Mouse (Mus musculus): ENCODE data around the gene Eif4a1.
A peak's percentile ranks its signal among the peaks of the same experiment; 100 is the strongest.
"Not testable (repeated sequence)": the region's sequence is repeated elsewhere in the genome, so short reads cannot be mapped to it uniquely, and the experiment has no call there.

Gene Eif4a1

DNA sequence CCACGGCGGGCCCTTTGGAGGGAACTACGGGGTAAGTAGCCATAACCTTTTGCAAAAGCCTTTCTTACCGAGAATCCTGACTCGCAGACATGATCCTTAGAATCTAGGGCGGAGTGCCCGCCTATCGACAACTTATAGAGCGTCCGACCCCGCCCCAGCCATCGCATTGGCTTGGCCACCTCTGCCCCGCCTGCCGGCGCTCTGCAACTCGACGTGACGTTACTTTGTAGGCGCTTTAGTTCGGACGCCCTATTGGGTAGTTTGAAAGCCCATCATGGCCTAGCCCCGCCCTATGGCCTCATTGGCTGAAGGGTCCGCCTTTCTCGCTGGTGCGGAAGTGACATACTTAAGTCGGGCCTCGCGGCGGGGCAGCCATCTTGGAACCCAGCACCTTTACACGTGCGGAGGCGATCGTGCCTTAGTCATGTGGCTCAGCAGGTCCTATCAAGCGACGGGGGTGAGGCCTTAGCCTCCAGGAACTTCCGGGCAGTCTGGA lies at the start of gene Eif4a1:
Eif4a1 (minus strand) TSS at position 213 of the 496 bp plus-strand sequence.
- peak; percentile 100 for DNase-seq

DNA sequence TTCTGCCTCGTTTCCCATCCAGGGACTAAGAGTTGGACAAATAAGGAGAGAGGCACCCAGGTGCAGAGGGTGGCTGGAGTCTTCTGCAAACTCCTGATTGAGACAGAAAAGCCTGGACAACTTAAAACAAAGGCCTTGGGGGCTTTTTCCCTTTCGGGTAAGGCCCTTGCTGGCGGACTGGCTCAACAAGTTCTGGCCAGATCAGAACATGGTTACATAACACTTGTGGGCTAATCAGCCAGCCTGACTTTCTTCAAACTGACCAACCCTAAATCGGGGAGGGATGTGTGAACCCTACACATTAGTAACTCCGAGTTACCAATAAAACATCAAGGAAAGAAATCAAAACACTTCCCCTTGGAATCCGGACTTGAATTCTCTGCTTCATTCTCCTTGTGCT lies 48.6 kb upstream of the Eif4a1 start:
- DNase-seq: no peak

DNA sequence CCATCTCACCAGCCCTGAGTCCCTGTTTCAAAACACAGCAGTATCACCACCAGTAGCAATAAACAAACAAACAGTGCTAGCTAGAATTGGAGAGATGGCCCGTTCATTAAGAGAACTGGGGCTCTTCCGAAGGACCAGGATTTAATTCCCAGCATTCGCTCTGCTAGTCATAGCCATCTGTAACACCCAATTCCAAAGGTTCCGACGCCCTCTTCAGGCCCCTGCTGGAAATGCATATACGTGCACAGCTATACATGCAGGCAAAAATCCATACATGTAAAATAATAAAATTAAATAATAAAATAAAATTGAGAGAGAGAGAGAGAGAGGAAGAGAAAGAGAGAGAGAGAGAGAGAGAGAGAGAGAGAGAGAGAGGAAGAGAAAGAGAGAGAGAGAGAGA lies 47.2 kb upstream of the Eif4a1 start:
- DNase-seq: no peak

DNA sequence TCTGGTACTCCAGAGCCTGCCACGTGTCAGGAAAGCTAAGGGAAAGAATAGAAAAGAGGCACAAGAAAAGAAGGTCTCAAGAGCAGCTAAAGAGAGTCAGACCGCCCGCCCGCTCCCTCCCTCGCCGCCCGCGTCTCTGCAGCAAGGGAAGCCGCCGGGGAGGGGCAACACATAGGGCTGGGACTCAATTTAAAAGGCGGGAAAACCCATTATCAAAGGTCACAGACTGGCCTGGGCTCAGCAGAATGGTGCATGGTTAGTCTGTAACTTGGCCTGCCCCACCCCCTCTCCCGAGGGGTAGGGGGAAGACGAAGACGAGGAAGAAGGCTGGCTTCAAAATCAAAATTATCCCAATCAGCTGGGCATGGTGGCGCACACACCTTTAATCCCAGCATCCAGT lies 46.4 kb upstream of the Eif4a1 start:
- DNase-seq: peak; percentile 53 to 54

DNA sequence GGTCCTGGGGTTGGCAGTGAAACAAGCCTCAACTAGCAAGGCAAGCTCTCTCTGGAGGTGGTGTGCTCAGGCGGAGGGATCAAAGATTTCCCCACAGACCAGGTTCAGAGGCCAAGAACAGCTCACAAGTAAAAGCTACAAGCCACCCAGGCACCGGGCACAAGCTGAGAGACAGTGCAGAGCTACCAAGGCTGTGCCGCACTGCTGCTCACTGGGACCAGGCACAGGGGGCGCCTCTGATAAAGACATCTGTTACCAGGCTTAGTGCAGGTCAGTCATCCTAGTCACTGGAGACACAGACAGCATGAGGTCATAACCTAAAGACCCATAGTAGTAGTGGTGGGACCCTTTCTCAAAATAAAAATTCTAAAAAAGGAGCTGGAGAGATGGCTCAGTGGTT lies 44.7 kb upstream of the Eif4a1 start:
- peak in 1 of 2 experiments; percentile 29 for DNase-seq

DNA sequence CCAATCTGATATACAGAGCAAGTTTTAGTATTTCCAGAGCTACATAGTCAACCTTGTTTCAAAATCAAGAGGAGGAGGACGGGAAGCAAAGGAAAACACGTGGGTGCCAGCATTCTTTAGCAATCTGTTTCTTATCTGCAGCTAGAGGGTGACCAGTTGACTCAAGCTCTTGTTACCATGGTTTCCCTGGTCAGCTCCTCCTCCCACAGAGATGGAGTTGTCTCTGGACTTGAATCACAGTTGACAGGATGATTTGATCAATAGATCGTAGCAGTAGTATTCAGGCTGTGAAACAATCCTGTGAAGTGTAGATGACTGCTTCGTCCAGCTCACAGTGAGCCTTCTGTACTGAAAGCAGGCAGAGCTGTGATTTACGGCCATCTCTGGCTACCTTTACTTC lies 43.7 kb upstream of the Eif4a1 start:
- peak in 1 of 2 experiments; percentile 44 for DNase-seq

DNA sequence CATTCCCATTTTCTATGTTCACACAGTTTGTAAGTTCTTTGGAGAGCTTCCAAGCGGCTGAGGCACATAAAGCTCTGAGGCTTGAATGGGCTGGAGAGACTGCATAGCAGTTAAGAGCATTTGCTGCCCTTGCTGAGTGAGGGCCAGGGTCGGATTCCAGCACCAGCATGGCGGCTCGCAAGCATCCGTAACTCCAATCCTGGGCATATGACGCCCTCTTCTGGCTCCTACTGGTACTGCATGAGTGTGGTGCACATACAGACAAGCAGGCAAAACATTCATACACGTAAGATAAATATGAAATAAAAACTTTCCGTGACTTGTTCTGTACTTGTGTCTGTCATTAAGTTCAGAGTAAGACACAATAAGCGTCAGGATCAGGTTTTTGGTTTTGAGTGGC lies 43.3 kb upstream of the Eif4a1 start:
- peak; percentile 58 to 83 for DNase-seq

DNA sequence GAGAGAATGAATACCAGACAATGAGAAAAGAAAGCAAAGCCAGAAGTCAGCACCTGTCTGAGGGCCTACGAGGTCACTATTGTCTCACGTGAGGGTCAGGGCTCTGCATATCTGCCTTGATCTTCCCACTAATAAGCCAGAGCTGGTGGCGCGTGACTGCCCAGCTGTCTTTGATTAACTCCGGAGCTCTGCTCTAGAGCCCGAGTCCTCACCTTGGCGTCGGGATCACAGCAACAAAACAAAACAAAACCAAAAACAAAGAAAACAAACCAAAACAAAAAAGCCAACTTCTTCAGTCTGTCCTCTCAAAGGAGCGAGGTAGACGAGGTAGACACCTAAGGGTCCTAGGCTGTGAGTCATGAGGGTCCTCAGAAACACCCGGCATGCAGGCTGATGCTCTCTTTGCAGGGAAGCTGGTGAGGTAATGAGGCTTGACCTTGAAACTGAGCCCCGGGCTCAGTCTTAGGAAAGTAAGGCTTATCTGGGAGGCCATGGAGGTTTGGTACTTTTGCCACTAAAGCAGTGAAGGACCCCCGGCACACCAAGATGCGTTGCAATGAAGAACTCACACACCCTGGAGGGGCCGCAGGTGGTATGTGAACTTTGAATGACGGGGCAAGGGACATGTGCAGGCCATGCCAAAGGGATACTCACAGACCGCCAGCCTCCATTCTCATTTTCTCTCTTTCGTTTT lies 42.6 kb upstream of the Eif4a1 start:
- peak; percentile 78 to 83 for DNase-seq

DNA sequence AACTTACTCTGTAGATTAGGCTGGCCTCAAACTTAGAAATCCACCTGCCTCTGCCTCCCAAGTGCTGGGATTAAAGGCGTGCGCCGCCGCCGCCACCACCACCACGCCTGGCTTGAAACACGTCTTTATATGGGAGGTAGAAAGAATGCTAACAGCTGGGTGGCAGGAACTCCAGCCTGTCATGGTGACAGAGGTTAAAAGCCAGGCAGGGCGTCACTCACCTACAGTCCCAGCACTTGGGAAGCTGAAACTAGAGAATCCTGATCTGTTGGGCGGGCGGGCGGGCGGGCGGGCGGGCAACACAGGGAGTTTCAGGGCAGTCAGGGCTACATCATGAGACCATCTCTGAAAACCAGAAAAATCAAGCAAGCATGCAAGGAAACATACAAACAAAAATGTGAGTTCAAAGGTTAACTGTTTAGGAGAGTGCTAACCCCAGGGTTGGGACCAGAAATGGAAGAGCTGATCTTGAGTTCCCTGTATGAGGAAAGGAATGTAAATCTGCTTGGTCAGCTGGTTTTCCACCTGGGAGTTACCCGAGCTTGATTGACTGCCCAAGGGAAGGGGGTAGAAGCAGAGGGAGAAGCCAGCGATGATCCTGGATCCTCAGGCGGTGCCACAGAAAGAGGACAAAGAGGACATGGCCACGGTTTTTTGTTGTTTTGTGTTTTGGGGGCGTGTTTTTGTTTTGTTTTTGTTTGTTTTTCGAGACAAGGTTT lies 40.9 kb upstream of the Eif4a1 start:
- peak; percentile 36 to 66 for DNase-seq

DNA sequence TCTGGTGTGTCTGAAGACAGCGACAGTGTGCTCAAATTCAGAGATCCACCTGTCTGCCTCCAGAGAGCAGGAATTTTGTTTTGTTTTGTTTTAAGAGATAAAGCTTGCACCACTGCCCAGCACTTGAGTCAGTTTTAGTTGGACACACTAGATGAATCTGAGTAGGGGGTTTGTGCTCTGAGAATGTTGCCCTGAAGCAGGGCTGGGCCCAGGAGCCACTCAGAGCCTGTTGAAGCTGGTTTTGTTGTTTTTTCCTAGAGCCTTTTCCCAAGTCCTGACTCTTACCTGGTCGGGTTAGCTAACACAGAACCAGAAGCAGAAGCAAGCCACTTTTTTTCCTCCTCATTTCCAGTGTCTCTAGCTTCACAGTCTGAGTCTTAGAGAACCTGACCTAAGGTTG lies 38.9 kb upstream of the Eif4a1 start:
- DNase-seq: no peak

DNA sequence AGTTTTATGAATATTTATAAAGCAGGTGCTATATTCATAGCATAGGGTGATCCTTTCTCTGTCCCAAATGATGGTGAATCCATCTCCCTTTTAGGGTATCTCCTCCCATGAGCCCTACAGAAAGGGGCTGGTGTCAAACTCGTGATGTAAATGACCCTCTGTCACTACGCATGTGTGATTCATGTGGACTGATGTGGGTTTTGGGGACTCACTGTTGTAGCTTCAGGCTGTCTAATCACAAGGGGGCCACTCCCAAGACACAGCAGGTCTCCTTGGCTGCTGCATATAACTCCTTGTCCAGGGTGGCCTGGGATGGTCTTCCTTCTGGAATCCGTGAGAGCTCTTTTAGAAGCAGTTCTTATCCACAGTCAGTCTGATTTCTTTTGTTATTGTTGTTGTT lies 38.2 kb upstream of the Eif4a1 start:
- DNase-seq: no peak

DNA sequence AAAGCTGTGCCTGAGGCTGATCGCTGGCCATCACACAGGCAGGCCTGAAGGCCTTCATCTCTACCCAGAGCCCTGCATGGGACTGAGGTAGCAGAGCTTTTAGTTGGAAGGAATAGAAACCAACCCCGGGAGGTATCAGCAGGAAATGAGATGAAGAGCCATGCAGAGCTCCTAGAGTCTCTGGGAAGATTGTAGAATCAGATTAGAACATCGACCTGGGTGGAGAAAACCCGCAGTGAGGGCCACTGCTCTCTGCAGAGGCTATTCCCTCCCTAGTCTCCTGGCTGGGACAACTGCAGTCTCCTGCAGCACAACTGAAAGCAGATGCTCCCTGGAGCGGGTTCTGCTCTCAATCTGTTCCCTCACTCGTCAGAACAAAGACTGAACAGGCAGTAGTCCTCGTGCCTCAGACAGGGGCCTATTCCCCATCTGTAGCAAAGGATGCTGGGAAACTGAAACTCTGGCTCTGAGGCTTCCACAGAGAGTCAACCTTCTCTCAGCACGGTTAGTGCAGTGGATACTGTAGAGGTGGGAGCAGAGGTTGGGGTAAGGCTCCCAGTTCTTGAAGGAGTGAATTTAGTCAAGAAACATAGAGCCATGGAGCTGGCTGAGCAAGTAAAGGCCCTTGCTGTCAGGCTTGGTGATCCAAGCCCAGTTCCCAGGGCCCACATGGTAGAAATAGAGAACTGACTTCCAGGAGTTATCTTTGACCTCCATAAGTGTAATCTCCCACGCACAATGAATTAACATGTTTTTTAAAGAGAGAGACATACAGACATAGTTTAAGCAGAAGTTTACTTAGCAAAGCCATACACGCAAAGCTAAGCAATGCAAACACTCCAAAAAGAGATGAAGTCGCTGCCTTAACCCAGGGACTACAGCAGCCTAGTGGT lies 37.6 kb upstream of the Eif4a1 start:
- no peak for DNase-seq

DNA sequence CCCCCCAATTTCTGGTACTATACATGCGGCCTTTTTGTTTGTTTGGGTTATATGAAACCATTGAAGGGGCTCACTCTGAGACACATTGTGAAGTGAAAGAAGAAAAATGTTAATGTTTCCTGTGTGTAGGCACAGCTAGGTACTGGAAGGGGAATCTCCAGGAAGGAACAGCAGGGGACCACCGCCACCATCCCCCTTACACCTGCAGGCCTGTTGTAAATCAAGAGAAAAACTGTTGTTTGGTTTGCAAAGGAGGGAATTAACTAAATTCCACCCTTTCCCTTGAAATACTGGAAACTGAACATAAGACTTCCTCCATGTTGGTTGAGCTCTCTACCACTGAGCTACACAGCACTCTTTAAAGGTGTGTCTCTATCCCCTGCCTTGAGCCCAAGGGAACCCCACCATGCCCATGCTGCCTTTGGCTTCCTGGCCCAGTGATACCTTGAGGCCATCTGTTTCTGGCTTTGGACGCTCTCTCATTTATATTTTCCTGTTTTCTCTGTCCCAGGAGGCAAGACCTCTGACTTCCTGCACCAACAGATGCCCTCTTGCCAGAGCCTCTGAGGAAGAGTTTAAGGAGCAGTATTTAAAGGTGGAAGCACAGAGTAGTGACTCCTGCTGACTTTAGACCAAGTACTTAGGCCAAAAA lies 36.5 kb upstream of the Eif4a1 start:
- DNase-seq: no peak

DNA sequence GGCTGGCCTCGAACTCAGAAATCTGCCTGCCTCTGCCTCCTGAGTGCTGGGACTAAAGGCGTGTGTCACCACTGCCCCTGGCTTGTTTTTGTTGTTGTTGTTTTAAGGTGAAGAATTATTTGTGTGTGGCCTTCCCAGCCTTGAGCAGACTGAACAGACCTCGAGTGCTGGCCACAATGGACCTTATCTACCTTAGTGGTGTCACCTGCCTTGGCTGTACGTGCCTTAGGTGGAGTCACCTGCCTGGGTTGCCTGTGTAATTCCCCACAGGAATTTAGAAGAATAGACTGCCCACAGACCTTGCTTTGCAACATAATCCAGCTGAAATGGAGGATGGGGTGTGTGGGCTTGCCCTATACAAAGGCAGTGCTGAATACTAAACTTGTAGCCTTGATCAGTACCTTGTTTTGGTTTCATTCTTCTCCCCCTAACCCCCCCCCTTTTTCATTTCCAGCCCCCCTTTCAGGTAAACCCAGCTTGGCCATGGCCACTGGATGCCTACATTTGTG lies 35.7 kb upstream of the Eif4a1 start:
- DNase-seq: no peak

DNA sequence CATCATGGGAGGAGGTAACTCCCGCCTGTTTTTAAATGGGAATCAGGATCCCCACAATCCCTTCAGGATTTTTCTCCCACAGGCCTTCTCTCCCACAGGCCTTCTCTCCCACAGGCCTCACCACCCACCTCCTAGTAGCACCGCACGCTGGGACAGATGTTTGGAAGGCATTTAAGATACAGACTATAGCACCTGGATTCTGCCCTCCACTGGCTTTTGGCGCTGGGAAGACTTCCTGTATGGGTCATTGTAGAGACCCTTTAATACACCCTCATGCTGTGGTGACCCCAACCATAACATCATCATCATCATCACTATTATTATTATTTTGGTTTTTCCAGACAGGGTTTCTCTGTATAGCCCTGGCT lies 35.2 kb upstream of the Eif4a1 start:
- no peak for DNase-seq

DNA sequence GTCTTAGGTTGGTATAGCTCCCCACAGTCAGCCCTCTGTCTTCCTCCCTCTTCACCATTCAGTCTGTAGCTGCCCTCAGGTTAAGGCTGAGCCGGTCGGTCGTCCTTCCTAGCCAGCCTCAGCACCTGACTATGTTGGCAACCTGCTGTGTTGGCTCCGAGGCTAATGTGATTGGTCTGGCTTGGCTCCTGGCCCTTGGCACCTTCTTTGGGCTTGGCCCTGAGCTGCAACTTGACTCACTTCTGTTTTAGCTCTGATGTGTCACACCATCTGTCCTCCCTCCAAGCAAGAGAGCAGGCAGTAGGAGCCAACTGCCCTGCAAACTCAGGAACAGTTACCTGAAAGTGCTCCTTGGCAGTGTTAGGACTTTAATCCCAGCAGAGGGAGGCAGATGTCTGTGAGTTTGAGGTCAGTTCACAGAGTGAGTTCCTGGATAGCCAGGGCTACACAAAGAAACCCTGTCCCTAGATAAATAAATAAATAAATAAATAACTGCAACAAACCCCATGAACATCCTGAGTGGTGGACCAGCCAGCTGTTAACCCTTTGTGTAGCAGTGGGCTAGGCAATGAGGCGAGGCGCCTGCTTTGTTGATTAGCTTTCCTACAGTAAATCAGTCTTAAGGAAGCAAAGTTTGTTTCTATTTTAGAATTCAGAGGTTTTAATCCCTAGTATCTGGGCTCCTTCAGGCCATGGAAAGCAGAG lies 34.7 kb upstream of the Eif4a1 start:
- peak; percentile 89 to 92 for DNase-seq

DNA sequence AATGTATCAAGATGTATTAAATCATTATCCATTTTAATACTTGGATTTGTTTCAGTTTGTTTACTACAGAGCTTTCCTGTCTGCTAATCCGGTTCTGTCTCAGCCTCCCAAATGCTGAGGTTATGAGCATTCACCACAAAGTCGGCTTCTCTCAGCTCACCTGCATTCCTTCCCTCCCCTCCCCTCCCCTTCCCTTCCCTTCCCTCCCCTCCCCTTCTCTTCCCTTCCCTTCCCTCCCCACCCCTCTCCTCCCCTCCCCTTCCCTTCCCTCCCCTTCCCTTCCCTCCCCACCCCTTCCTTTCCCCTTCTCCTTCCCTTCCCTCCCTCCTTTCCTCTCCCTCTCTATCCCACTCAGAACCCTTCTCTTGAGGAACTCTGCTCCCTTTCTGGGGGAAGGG lies 32.4 kb upstream of the Eif4a1 start:
- DNase-seq: no peak

DNA sequence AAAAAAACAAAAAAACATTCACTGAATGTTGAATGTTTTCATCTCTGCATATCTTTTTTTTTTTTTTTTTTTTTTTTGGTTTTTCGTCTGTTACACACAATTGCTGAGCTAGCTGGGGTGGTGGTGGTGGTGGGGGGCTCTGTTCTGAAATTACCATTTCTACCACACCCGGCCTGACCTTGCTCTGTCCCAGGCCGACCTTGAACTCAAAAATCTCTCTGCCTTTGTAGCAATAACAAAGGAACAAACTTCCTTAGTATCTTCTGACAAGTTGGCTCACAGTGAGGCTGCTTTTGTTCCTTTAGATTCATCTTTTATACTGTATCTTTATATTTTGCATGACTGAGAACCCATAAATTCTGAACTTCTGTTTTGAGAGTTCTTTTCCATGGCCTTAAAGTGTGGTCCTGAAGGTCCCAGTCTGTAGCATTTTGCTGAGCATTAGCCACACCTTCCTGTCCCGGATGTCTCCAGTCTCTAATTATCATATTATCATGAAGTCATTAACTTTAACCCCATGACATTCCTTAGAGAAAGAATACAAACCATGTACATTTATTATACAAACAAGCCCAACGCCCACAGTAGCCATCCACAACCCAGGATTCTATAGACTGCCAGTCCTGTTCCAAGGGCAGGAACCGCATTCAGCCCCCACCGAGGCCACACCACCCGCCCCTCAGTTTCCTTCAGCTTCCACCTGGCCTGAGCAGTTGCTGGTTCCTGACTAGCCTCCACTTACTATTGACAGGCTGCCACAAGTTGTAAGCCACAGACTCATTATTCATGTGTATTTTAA lies 31.8 kb upstream of the Eif4a1 start:
- no peak for DNase-seq

DNA sequence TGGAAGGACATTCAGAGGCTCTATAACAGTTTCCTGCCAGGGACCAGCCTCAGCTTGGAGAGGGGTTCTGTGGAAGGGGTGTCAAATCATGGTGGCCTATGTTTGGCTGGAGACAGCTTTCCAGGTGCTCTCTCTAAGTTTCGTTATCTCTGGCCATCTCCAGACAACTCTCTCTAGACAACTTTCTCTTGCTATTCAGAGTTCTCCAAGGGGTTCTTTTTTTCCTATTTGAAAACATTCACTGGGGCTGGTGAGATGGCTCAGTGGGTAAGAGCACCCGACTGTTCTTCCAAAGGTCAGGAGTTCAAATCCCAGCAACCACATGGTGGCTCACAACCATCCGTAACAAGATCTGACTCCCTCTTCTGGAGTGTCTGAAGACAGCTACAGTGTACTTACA lies 31.2 kb upstream of the Eif4a1 start:
- DNase-seq: not testable (repeated sequence)

DNA sequence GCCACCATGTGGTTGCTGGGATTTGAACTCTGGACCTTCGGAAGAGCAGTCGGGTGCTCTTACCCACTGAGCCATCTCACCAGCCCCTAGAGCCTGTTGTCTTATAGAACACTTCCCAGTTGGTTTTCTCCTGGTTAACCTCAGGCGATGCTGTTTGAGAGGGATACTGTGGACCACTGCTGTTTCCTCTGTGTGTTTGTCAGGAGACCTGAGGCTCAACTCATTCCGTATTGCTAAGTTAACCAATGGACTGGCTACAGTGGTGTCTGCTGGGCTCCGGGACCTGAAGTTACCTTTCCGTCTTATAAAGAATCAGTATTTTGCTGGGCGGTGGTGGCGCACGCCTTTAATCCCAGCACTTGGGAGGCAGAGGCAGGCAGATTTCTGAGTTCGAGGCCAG lies 30.7 kb upstream of the Eif4a1 start:
- DNase-seq: not testable (repeated sequence)

DNA sequence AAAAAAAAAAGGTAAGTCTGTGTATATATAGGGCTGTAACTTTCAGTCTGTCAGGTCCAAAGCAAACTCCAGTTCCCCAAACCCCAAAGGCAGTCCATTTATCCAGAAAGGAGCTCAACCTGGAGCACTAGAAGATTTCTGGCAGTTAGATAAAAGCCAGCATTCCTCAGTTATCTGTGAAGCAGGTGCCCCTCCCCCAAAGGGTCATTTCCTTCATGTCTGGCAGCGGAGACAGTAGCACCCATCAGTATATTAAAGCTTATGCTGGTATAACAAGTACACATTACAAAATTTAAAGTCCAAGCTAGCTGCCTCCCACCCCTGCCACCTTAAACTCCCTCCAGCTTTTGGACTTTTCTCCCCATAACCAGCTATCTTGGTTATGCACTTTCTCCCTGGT lies 27.4 kb upstream of the Eif4a1 start:
- no peak for DNase-seq

Measured in kidney, postnatal 36 days (tissue).